Mouse (Mus musculus) intestine, postnatal 0 days (tissue): ENCODE measurements at regions not wholly inside any gene's neighbourhood (a gene's known extent, or its start where the extent isn't known, plus 50 kb on each side); places are given as distances from the start of the nearest gene placed in this dataset.

ENCODE experiments used
- ATAC-seq: fragments of 200-750 bp; cut with Nextera tagmentation; 2 replicates; pipeline ENCODE4 v1.8.0; 2017; ENCODE audit warnings: mild to moderate bottlenecking, moderate TSS enrichment, moderate library complexity
- H3K27ac ChIP-seq: fragments of 300-500 bp; sonication (generic); 2 replicates; pipeline ENCODE4 v1.5.1; 2014; ENCODE audit warnings: mild to moderate bottlenecking, low read depth, low read length, moderate library complexity
- H3K27me3 ChIP-seq: fragments of 300-500 bp; sonication (generic); replicated peaks from 2 replicates; pipeline ENCODE4 v1.6.1; 2014; ENCODE audit warnings: low read length, mixed read lengths; ENCODE audit not compliant: control insufficient read depth, insufficient read depth
- H3K36me3 ChIP-seq: fragments of 300-500 bp; sonication (generic); 2 replicates; pipeline ENCODE4 v1.6.1; 2014; ENCODE audit warnings: mild to moderate bottlenecking, moderate library complexity; ENCODE audit not compliant: control insufficient read depth, insufficient read depth
- H3K4me1 ChIP-seq: fragments of 300-500 bp; sonication (generic); replicated peaks from 2 replicates; pipeline ENCODE4 v1.6.1; 2014; ENCODE audit warnings: antibody characterized with exemption, low read length, mixed read lengths; ENCODE audit not compliant: control insufficient read depth, insufficient read depth
- H3K4me2 ChIP-seq: fragments of 300-500 bp; sonication (generic); replicated peaks from 2 replicates; pipeline ENCODE4 v1.6.1; 2014; ENCODE audit warnings: low read depth, mild to moderate bottlenecking, moderate library complexity
- H3K4me3 ChIP-seq: fragments of 300-500 bp; sonication (generic); 2 replicates; pipeline ENCODE4 v1.5.1; 2014; ENCODE audit warnings: low read depth, low read length
- H3K9ac ChIP-seq: fragments of 300-500 bp; sonication (generic); 2 replicates; pipeline ENCODE4 v1.6.1; 2014; ENCODE audit warnings: mild to moderate bottlenecking, low read depth, low read length
- H3K9me3 ChIP-seq: fragments of 300-500 bp; sonication (generic); 2 replicates; pipeline ENCODE4 v1.6.1; 2016; ENCODE audit warnings: mixed run types; ENCODE audit not compliant: control insufficient read depth
- CTCF ChIP-seq: sonication (generic); IDR thresholded peaks from 2 replicates; pipeline ENCODE4 v1.5.1; 2016; ENCODE audit warnings: low read depth, mild to moderate bottlenecking, control low read depth, antibody characterized with exemption, moderate library complexity
- WGBS: fragments of 180-500 bp; shearing (Covaris S2); extraction: QIAGEN DNeasy Blood & Tissue Kit; methylation state at CpG from one replicate; pipeline ENCODE4 v1.1.7; 2014; 5-methylcytosine and 5-hydroxymethylcytosine counted together

GRCm38 (mm10) chr7:111198608-111199355 is 116.0 kb upstream of the Eif4g2 start:
- Histone ChIP-seq H3K27me3 (no peaks in the 10 kb centered on the region), H3K4me1 (no peaks in the 10 kb centered on the region), H3K36me3 (no peaks in the 10 kb centered on the region), H3K9me3 (no peaks in the 10 kb centered on the region), H3K27ac (no peak overlapping the region), H3K4me3 (no peak overlapping the region), H3K4me2 (no peak overlapping the region), H3K9ac (no peak overlapping the region)
- WGBS, result 61% methylated on average over 10 of the region's 10 CpGs
- TF ChIP-seq CTCF, result no peak
- no peak for ATAC-seq

DNA sequence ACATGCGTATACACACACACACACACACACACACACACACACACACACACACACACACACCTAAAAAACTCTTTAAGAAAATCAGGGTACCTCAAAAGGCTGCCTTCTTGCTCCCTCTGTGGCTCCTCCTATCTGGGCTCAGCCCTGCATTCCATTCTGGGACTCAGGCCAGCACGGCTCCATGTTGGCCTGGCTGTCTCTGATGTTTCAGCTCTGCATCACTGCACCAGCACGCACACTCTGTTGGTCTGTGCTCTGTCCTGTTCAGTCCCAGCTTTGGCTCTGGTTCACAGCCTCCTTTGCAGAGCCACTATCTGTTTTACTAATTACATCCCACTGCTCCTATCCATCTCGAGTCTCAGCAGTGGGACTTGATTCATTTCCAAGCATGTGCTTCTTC is 108.8 kb upstream of the Eif4g2 start:
- Histone ChIP-seq H3K36me3 (no peaks in the 10 kb centered on the region), H3K27me3 (no peaks in the 10 kb centered on the region), H3K9me3 (no peaks in the 10 kb centered on the region), H3K4me1 (no peaks in the 10 kb centered on the region), H3K27ac (no peak overlapping the region), H3K9ac (no peak overlapping the region), H3K4me3 (no peak overlapping the region), H3K4me2 (no peak overlapping the region)
- 0 out of 2 replicates have a peak, but pooled peaks have one; percentile 25 for ATAC-seq
- WGBS, result 62% methylated on average over 4 of the region's 4 CpGs
- no peak for TF ChIP-seq CTCF

- Histone ChIP-seq H3K9me3 (no peaks in the 10 kb centered on the region), H3K27ac (no peak overlapping the region), H3K4me1 (no peaks in the 10 kb centered on the region), H3K27me3 (no peaks in the 10 kb centered on the region), H3K4me2 (no peak overlapping the region), H3K4me3 (no peak overlapping the region), H3K36me3 (no peaks in the 10 kb centered on the region), H3K9ac (no peak overlapping the region)
- ATAC-seq, result no peak
- no peak for TF ChIP-seq CTCF
Observed at GRCm38 (mm10) chr7:111191216-111191615, 108.4 kb upstream of the Eif4g2 start.

GRCm38 (mm10) chr7:111189731-111190130 is 106.9 kb upstream of the Eif4g2 start:
- H3K27me3 ChIP-seq, result no peaks in the 10 kb centered on the region
- no peaks in the 10 kb centered on the region for H3K9me3 ChIP-seq
- no peak for TF ChIP-seq CTCF
- 73% methylated on average over 4 of the region's 4 CpGs for WGBS
- no peaks in the 10 kb centered on the region for H3K4me1 ChIP-seq
- ATAC-seq, result no peak
- no peak overlapping the region for H3K9ac ChIP-seq
- H3K4me2 ChIP-seq, result no peak overlapping the region
- no peak overlapping the region for H3K27ac ChIP-seq
- H3K4me3 ChIP-seq, result no peak overlapping the region
- H3K36me3 ChIP-seq, result no peaks in the 10 kb centered on the region

DNA sequence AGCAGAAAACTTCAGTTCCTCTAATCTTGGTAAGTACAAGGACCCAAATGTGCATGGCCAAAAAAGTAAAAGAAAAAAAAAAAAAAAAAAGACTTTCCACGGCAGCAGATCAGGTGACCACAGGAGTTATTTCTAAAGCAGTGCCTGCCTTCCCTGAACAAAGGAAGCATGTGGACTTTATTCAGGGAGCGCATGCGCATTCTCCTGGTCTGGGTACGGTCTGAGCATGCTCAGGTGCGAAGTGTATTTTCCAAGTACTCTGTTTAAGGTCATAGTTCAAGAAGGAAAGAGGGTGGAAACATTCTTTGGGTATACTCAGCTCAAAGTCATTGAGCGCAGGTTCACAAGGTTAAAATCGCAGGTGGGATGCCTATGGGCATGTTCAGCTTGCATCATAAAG is 103.1 kb upstream of the Eif4g2 start:
- H3K9me3 ChIP-seq, result no peaks in the 10 kb centered on the region
- no peak overlapping the region for H3K4me3 ChIP-seq
- no peak for TF ChIP-seq CTCF
- WGBS, result 57% methylated on average over 7 of the region's 7 CpGs
- no peak overlapping the region for H3K4me2 ChIP-seq
- peak; percentile 53; the same call in 1 of the 2 replicates for ATAC-seq
- no peaks in the 10 kb centered on the region for H3K27me3 ChIP-seq
- H3K27ac ChIP-seq, result no peak overlapping the region
- no peaks in the 10 kb centered on the region for H3K4me1 ChIP-seq
- no peak overlapping the region for H3K9ac ChIP-seq
- no peaks in the 10 kb centered on the region for H3K36me3 ChIP-seq

DNA sequence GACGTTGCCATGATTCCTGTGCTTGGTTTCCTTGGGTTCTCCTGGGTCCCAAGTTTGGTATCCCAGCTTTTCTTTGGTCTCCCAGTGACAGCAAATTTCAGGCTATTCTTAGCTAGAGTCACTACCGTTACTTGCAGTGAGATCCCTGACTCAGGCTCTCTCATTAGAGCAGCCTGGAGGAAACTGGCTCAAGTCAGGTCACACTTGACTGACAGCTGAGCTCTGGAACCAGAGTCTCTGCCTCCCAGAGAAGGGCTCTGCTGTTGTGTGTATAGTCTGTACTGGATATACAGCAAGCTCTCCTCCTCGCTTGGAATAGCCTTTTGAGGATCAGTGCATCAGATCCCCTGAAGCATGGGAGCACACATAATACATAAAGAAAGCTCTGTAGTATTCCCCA is 100.7 kb upstream of the Eif4g2 start:
- no peaks in the 10 kb centered on the region for H3K36me3 ChIP-seq
- H3K4me2 ChIP-seq, result no peak overlapping the region
- H3K9me3 ChIP-seq, result no peaks in the 10 kb centered on the region
- ATAC-seq, result no peak
- H3K27me3 ChIP-seq, result no peaks in the 10 kb centered on the region
- TF ChIP-seq CTCF, result no peak
- H3K27ac ChIP-seq, result no peak overlapping the region
- no peak overlapping the region for H3K9ac ChIP-seq
- WGBS, result 85% methylated on average over 3 of the region's 3 CpGs
- H3K4me1 ChIP-seq, result no peaks in the 10 kb centered on the region; the same call in 1 of the 2 replicates
- no peak overlapping the region for H3K4me3 ChIP-seq
